Mouse (Mus musculus): ENCODE data around the gene Spata20. TPM values are rescaled to one million over a fixed set of nuclear protein-coding genes. Genes with fewer than 3 reads are reported as not detected.
A peak's percentile ranks its signal among the peaks of the same experiment; 100 is the strongest.

Gene Spata20
- polyA plus RNA-seq, 1 experiment from 2014 or later, result 0.27 TPM

- CTCF ChIA-PET, result interaction anchor here (0.9 to 1.8 kb wide), 3 partner anchors 23 to 89 kb away, joined by 3 to 7 read pairs (median 3); no protein-coding TSS in a partner anchor
- POLR2A ChIA-PET, result interaction anchor here (1.3 kb wide), 1 partner anchor 45 kb away, joined by 4 read pairs; the partner anchor contains the start of gene Cacna1g
- no peak for TF ChIP-seq CTCF (IDR thresholded peaks at IDR 0.05)
- DNase-seq (ENCODE audit: low read depth, low spot score), result no peak
- no peaks in the 10 kb centered on the region for H3K27me3 ChIP-seq
- in situ Hi-C loops (cut with MboI; ENCODE audit: low pct_unique_long_range_greater_than_20kb), result loop anchor here (5.0 kb wide), 1 partner anchor 53 kb away; no protein-coding TSS in a partner anchor
- peak; percentile 1 for ATAC-seq
Measured at GRCm38 (mm10) chr11:94429011-94429651, 56.8 kb downstream of the Spata20 start.

Other genes starting within 250 kb of the Spata20 start
- gene Wfikkn2, start 240.2 kb downstream of the Spata20 start, polyA plus RNA-seq (2021), result 0.08 TPM
- not detected for gene Gm21885, start 204.3 kb downstream of the Spata20 start, polyA plus RNA-seq (2021)
- 96.3 TPM for gene Luc7l3, start 164.2 kb downstream of the Spata20 start, polyA plus RNA-seq (2021)
- 102 TPM for gene Ankrd40, start 158.2 kb downstream of the Spata20 start, polyA plus RNA-seq (2021)
- 0.64 TPM for gene Abcc3, start 93.2 kb downstream of the Spata20 start, polyA plus RNA-seq (2021)
- 79.1 TPM for gene Cacna1g, start 12.0 kb downstream of the Spata20 start, polyA plus RNA-seq (2021)
- gene Epn3, start 13.8 kb upstream of the Spata20 start, polyA plus RNA-seq (2021), result 48.0 TPM
- 1.3 TPM for gene Mycbpap, start 35.6 kb upstream of the Spata20 start, polyA plus RNA-seq (2021)
- 11.4 TPM for gene Rsad1, start 63.1 kb upstream of the Spata20 start, polyA plus RNA-seq (2021)
- gene Chad, start 78.9 kb upstream of the Spata20 start, polyA plus RNA-seq (2021), result 0.04 TPM
- gene Acsf2, start 115.7 kb upstream of the Spata20 start, polyA plus RNA-seq (2021), result 6.5 TPM
- 157 TPM for gene Lrrc59, start 143.6 kb upstream of the Spata20 start, polyA plus RNA-seq (2021)
- gene Mrpl27, start 167.6 kb upstream of the Spata20 start, polyA plus RNA-seq (2021), result 54.1 TPM
- gene Eme1, start 167.8 kb upstream of the Spata20 start, polyA plus RNA-seq (2021), result 6.9 TPM
- gene Xylt2, start 191.3 kb upstream of the Spata20 start, polyA plus RNA-seq (2021), result 34.5 TPM
- gene Gm11541, start 218.3 kb upstream of the Spata20 start, polyA plus RNA-seq (2021), result not detected

Measured in Patski (cell line).